Mouse (Mus musculus) midbrain, embryonic 16.5 days (tissue): ENCODE measurements around the gene Gm49369. TPM values are rescaled to one million over a fixed set of nuclear protein-coding genes. Genes with fewer than 3 reads are reported as not detected.

ENCODE experiments used
- ATAC-seq: fragments of 200-750 bp; cut with Nextera tagmentation; 2 replicates; pipeline ENCODE4 v1.8.0; 2017; ENCODE audit warnings: moderate TSS enrichment
- H3K27ac ChIP-seq: fragments of 300-500 bp; sonication (generic); 2 replicates; pipeline ENCODE4 v1.5.1; 2014; ENCODE audit warnings: mild to moderate bottlenecking, low read length, mixed read lengths
- H3K27me3 ChIP-seq: fragments of 300-500 bp; sonication (generic); 2 replicates; pipeline ENCODE4 v1.6.1; 2014; ENCODE audit warnings: low read depth, low read length, mixed read lengths; ENCODE audit not compliant: control insufficient read depth, insufficient read depth
- H3K36me3 ChIP-seq: fragments of 300-500 bp; sonication (generic); 2 replicates; pipeline ENCODE4 v1.6.1; 2014; ENCODE audit warnings: mild to moderate bottlenecking, low read length, moderate library complexity, mixed read lengths; ENCODE audit not compliant: control insufficient read depth, insufficient read depth
- H3K4me1 ChIP-seq: fragments of 300-500 bp; sonication (generic); 2 replicates; pipeline ENCODE4 v1.6.1; 2014; ENCODE audit warnings: mild to moderate bottlenecking, low read length, mixed read lengths; ENCODE audit not compliant: control insufficient read depth, insufficient read depth
- H3K4me2 ChIP-seq: fragments of 300-500 bp; sonication (generic); 2 replicates; pipeline ENCODE4 v1.6.1; 2014; ENCODE audit warnings: mild to moderate bottlenecking, low read length, mixed read lengths
- H3K4me3 ChIP-seq: fragments of 300-500 bp; sonication (generic); 2 replicates; pipeline ENCODE4 v1.5.1; 2014; ENCODE audit warnings: low read depth, mild to moderate bottlenecking, low read length, moderate library complexity, mixed read lengths
- H3K9ac ChIP-seq: fragments of 300-500 bp; sonication (generic); 2 replicates; pipeline ENCODE4 v1.6.1; 2014; ENCODE audit warnings: low read depth, low read length, mixed read lengths
- H3K9me3 ChIP-seq: fragments of 300-500 bp; sonication (generic); replicated peaks from 2 replicates; pipeline ENCODE4 v1.6.1; 2014; ENCODE audit warnings: mild to moderate bottlenecking, low read length, mixed read lengths; ENCODE audit not compliant: control insufficient read depth, poor library complexity, severe bottlenecking
- WGBS: fragments of 180-500 bp; shearing (Covaris S2); extraction: QIAGEN DNeasy Blood & Tissue Kit; methylation state at CpG from one replicate; pipeline ENCODE4 v1.1.7; 2014; 5-methylcytosine and 5-hydroxymethylcytosine counted together
- polyA plus RNA-seq: library from polyadenylated mRNA; unstranded; fragments of >200 nt; fragmentation: Nextera tagmentation; extraction: Ambion mirVana; gene quantifications from 2 replicates; pipeline ENCODE4 v1.2.1, GENCODE M21; 2015

Gm49369 gene
- polyA plus RNA-seq, 1 experiment from 2014 or later: 2.5 TPM

DNA sequence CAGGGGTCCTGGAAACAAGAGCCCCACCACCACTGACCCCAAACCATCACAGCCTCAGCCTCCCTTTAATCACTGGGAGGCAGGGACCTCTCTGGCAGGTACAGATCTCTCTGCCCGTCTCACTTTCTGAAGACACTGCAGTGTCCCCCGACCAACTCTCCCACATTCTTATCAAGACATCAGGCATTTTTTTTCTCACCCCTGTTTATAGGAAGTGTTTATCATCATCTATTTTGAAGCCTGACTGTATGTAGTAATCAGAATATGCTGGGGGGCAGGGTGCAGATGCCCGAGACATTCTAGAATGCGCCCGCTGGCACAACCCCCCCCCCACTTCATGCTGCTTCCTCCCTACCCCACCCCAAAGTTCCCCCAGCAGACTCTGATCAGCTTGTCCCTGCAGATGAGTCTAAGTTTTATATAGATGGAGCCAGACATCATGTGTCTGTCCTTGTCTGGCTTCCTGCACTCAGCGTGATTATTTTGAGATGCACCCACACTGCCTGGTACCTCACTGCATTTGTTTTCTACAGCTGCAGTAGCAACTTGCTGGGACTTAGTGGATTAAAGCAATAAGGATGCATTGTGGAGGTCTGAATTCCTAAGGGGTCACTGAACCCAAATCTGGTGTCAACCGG is 17.8 kb upstream of the Gm49369 start:
- 55% methylated on average over 7 of the region's 7 CpGs for WGBS
- Histone ChIP-seq H3K4me3 (no peak overlapping the region), H3K27me3 (no peaks in the 10 kb centered on the region), H3K4me1 (no peaks in the 10 kb centered on the region), H3K27ac (no peak overlapping the region), H3K9ac (no peak overlapping the region), H3K36me3 (no peaks in the 10 kb centered on the region), H3K4me2 (no peak overlapping the region), H3K9me3 (no peaks in the 10 kb centered on the region)
- no peak for ATAC-seq

DNA sequence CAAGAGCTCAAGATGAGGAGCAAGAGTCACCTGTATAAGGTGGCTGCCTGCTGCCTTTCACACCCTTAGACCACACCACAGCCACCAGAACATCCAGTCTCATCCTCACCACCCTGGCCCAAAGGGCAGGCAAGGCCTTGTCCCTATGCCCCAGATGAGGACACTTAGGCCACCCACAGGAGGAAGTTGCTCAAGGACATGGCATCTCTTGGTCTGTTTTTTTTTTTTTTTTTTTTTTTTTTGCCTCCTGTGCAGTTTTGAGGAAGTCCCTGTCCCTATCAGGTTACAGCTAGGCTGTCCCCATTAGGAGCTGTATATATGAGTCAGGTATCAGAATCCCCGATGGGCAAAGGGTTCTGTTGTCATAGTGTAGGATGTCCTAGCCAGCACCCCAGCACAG is 16.8 kb upstream of the Gm49369 start:
- 91% methylated on average over 1 of the region's 1 CpGs for WGBS
- Histone ChIP-seq H3K27me3 (no peaks in the 10 kb centered on the region), H3K4me2 (no peak overlapping the region), H3K9ac (no peak overlapping the region), H3K27ac (no peak overlapping the region), H3K4me3 (no peak overlapping the region), H3K36me3 (no peaks in the 10 kb centered on the region), H3K4me1 (no peaks in the 10 kb centered on the region), H3K9me3 (no peaks in the 10 kb centered on the region)
- ATAC-seq: no peak

DNA sequence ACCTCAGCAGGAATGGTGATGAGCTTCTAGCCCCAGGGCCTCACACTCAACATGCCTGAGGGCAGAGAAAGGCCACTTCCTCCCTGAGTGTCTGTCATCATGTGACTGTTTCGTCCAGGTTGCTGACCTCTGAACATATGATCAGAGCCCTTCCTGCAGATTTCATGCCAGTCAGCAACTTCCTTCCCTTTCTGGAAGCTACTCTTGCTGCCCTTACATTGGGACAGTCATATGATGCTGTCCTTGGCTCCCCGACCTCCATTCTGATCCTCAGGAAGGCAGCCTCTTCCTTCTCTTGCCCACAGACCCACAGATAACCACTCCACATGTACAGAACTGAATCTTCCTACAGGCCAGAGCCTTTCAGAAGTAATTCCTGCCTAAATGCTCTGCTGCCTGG is 15.6 kb upstream of the Gm49369 start:
- Histone ChIP-seq H3K4me3 (no peak overlapping the region), H3K27me3 (no peaks in the 10 kb centered on the region), H3K27ac (no peak overlapping the region), H3K9ac (no peak overlapping the region), H3K9me3 (no peaks in the 10 kb centered on the region), H3K4me1 (no peaks in the 10 kb centered on the region), H3K36me3 (no peaks in the 10 kb centered on the region), H3K4me2 (no peak overlapping the region)
- 68% methylated on average over 2 of the region's 2 CpGs for WGBS
- no peak for ATAC-seq

DNA sequence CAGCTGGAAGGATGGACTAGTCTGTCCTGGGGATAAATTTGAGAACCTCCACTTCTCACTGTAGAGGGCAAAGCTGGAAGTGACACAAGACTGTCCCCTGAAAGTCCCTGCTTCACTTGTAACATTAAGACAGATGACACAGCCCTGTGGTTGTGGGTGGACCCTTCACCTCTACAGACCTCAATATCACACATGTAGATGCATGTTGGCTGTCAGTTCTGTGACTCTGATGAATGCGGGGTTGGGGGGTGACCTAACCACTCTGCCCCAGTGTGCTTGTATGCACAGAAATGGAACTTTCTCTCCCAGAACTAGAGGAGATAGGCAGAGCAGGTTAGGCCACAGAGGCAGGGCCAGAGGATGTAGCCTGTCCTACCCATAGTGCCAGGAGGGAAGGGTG is 14.1 kb upstream of the Gm49369 start:
- ATAC-seq: no peak
- WGBS: 100% methylated on average over 1 of the region's 1 CpGs

DNA sequence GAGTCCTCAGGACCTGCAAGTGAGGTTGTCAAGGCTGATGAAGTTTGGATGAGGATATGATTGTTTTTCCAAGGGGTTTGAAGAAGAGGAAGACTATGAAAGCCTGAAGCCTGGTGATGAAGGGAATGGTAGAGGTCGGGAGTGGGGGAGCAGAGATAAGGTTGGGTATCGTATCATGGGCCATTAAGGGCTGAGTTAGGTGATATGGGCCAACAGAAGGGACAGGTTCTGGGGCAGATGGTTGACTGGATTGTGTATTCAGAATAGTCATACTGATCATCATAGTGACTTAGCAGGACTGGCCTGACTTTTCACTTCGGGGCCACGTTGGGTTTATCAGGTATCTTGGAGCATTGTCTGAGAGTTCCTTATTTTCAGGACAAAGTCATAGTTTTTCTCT is 13.0 kb upstream of the Gm49369 start:
- H3K4me3 ChIP-seq: no peak overlapping the region
- WGBS: 83% methylated on average over 4 of the region's 4 CpGs

More for the DNA sequence above, 14.1 kb upstream of the Gm49369 start:
- Histone ChIP-seq H3K36me3 (no peaks in the 10 kb centered on the region), H3K4me1 (no peaks in the 10 kb centered on the region), H3K27me3 (no peaks in the 10 kb centered on the region), H3K27ac (no peak overlapping the region), H3K9me3 (no peaks in the 10 kb centered on the region), H3K9ac (no peak overlapping the region), H3K4me3 (no peak overlapping the region), H3K4me2 (no peak overlapping the region)

DNA sequence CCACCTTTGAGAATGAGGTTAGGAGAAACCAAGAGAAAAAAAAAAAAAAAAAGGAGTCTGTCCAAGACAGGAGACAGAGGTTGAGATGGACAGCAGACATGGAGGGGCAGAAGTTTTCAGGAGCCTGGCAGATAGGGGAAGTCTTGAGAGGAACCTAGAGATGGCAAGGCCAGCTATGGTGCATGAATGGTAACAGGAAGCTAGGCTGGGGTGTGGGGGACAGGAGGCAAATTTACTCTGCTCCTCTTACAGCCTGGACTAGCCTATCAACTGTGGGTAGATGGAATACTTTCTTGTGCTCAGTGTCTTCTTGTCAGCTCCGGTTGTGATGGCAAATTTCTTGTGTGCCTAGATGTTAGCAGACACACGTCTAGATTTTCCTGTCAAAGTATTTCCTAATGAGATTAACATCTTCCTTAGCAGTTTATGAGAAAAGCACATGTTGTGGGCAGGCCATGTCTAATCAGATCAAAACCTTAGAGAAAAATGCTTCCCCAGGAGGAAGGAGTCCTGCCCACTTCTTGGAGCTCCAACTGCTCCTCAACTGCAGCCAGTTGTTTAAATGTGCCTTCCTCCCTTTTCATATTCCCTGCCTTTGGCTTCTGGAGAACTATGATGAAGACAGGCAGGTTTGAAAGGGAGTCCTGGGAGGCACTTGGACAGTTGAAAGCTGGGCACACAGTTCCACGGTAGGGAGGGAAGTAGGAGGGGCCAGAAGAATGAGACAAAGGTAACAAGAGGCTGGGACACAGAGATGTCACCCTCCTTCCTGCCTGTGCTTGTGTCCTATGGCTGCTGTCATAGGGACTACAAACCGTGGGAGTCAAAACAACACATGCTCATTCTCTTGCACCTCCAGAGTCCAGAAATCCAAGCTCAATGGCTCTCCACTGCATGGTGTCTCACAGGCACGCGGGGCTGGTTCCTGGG is 12.1 kb upstream of the Gm49369 start:
- no peak overlapping the region for H3K9ac ChIP-seq

More for the DNA sequence above, 13.0 kb upstream of the Gm49369 start:
- Histone ChIP-seq H3K27me3 (no peaks in the 10 kb centered on the region), H3K27ac (no peak overlapping the region), H3K9me3 (no peaks in the 10 kb centered on the region), H3K4me2 (no peak overlapping the region), H3K36me3 (no peaks in the 10 kb centered on the region), H3K4me1 (no peaks in the 10 kb centered on the region), H3K9ac (no peak overlapping the region)
- no peak for ATAC-seq

DNA sequence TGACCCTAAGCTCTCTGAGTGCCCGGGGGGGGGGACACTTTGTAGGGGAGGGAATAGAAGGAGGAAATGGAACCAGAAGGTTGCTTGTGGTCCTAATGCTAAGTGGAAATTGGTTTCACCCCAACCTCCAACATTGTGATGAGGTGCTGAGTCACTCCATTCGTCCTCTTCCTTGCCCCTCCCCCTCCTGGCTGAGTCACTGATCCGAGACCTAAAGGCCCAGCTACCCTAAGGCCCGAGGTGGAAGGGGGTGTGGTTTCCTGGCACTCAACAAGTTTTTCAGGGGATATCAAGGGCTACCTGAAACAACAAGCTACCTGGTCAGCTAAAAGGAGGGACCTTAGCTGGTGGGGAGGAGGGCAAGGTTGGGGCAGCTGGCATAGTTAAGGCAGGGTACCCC is 10.7 kb upstream of the Gm49369 start:
- 18% methylated on average over 4 of the region's 4 CpGs for WGBS
- no peaks in the 10 kb centered on the region for H3K4me1 ChIP-seq
- no peak overlapping the region for H3K4me3 ChIP-seq
- H3K27me3 ChIP-seq: no peaks in the 10 kb centered on the region
- H3K36me3 ChIP-seq: no peaks in the 10 kb centered on the region
- H3K9ac ChIP-seq: no peak overlapping the region
- no peak for ATAC-seq
- H3K4me2 ChIP-seq: no peak overlapping the region
- no peak overlapping the region for H3K27ac ChIP-seq
- H3K9me3 ChIP-seq: no peaks in the 10 kb centered on the region

More for the DNA sequence above, 12.1 kb upstream of the Gm49369 start:
- Histone ChIP-seq H3K4me3 (no peak overlapping the region), H3K4me1 (no peaks in the 10 kb centered on the region), H3K36me3 (no peaks in the 10 kb centered on the region), H3K9me3 (no peaks in the 10 kb centered on the region), H3K27me3 (no peaks in the 10 kb centered on the region), H3K27ac (no peak overlapping the region), H3K4me2 (no peak overlapping the region)
- ATAC-seq: no peak
- WGBS: 70% methylated on average over 6 of the region's 6 CpGs

DNA sequence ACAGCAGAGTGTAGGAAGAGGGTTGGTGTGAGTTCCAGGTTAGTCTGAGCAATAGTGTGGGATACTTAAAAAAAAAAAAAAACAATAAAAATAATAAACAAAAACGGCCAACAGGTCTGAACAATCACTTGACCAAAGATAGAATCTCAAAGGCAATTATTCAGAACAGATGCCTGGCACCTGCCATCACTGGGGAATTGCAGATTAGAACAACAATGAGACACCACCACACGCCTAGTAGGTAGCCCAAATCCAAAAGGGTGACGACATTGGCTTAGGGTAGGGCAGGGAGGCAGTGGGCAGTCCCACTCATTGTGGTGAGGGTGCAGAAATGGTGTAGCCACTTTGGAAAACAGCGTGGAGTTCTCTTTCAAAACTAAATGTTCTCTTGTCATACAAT is 9.1 kb upstream of the Gm49369 start:
- Histone ChIP-seq H3K9me3 (no peaks in the 10 kb centered on the region), H3K36me3 (no peaks in the 10 kb centered on the region), H3K4me1 (peaks cover 6% of the 10 kb centered on the region), H3K4me2 (no peak overlapping the region), H3K27ac (no peak overlapping the region), H3K4me3 (no peak overlapping the region), H3K27me3 (no peaks in the 10 kb centered on the region), H3K9ac (no peak overlapping the region)
- no peak for ATAC-seq
- WGBS: 65% methylated on average over 4 of the region's 4 CpGs

DNA sequence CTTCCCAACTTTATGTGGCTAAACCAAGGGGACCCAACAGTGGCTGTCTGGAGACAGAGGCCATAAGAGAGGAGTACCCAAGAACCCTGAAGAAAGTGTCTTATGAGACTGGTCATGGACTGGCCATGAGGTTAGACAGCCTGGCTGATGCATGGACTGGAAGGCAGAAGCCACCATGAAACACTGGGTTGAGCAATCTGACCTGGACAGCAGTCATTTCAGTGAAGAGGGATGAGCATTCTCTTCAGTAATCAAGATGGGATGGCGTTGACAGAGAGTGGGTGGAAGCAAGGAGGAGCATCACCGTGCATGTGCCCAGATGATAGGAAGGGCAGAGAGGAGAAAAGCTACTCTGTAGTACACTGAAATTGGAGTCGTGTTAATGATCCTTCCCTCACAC is 8.6 kb upstream of the Gm49369 start:
- Histone ChIP-seq H3K4me1 (peaks cover 11% of the 10 kb centered on the region), H3K27me3 (no peaks in the 10 kb centered on the region), H3K27ac (no peak overlapping the region), H3K36me3 (no peaks in the 10 kb centered on the region), H3K4me3 (no peak overlapping the region), H3K9ac (no peak overlapping the region), H3K9me3 (no peaks in the 10 kb centered on the region), H3K4me2 (no peak overlapping the region)
- no peak for ATAC-seq
- 79% methylated on average over 3 of the region's 3 CpGs for WGBS
